In genomic region chr4:149517868-149518340, GRCm38 (mm10) we compare ENCODE assay signal across 8 mouse cellular contexts. TPM values are rescaled to one million over a fixed set of nuclear protein-coding genes. Genes with fewer than 3 reads are reported as not detected.
DNase-seq lines count a peak whose midpoint lies in the region; ATAC-seq and TF ChIP-seq lines count a peak whose summit lies in the region.

Gene Ctnnbip1, plus strand, starts transcription at chr4:149518236.

- peak; percentile 96 for DNase-seq in 3T3-L1 (ENCODE audit: low read depth, low spot score)
- DNase-seq in adrenal gland, postnatal 4 days (ENCODE audit: low spot score in 2 of 2): peak; percentile 90 to 95
- DNase-seq in embryonic facial prominence, embryonic 14.5 days (ENCODE audit: low spot score): peak; percentile 99
- DNase-seq in heart, adult 8-10 months (ENCODE audit: low spot score): peak; percentile 94
- DNase-seq in kidney, adult 9 months: peak; percentile 99
- DNase-seq in limb, embryonic 14.5 days (ENCODE audit: low spot score): peak; percentile 96
- DNase-seq in midbrain, postnatal 0 days (ENCODE audit: low spot score): peak; percentile 98
- DNase-seq in spleen, postnatal 14 days (ENCODE audit: low spot score in 2 of 2): peak; percentile 85 to 91

- ATAC-seq in embryonic facial prominence, embryonic 14.5 days (ENCODE audit: low read depth): peak; percentile 99
- peak; percentile 98 for ATAC-seq in limb, embryonic 14.5 days (ENCODE audit: low FRiP score, low read depth)
- ATAC-seq in midbrain, postnatal 0 days (ENCODE audit: low FRiP score): peak; percentile 97

- TF ChIP-seq POLR2A in limb, embryonic 14.5 days (IDR thresholded peaks at IDR 0.05; ENCODE audit: borderline replicate concordance, extremely low read depth, insufficient read depth, insufficient read length): 0 out of 2 replicates have a peak, but pooled peaks have one; percentile 41

- no peaks in the 10 kb centered on the region for H3K36me3 ChIP-seq in embryonic facial prominence, embryonic 14.5 days (ENCODE audit: control insufficient read depth, insufficient read depth, low read length)
- no peaks in the 10 kb centered on the region; the same call in 1 of the 2 replicates for H3K36me3 ChIP-seq in limb, embryonic 14.5 days (ENCODE audit: control insufficient read depth, insufficient read depth, low read length)
- no peaks in the 10 kb centered on the region for H3K36me3 ChIP-seq in midbrain, postnatal 0 days (ENCODE audit: insufficient read depth, low read length)

- peak within 1 kb of the TSS; percentile 63 for H3K27ac ChIP-seq in embryonic facial prominence, embryonic 14.5 days (replicated peaks; ENCODE audit: low read depth, low read length)
- H3K27ac ChIP-seq in limb, embryonic 14.5 days (replicated peaks; ENCODE audit: low read depth, low read length): peak within 1 kb of the TSS; percentile 78
- H3K27ac ChIP-seq in midbrain, postnatal 0 days (ENCODE audit: low read depth, low read length): peak within 1 kb of the TSS; percentile 65

- peaks cover 7% of the 10 kb centered on the region; the same call in 1 of the 2 replicates for H3K4me1 ChIP-seq in embryonic facial prominence, embryonic 14.5 days (ENCODE audit: control insufficient read depth, insufficient read depth, low read length)
- peaks cover 9% of the 10 kb centered on the region for H3K4me1 ChIP-seq in limb, embryonic 14.5 days (ENCODE audit: control insufficient read depth, insufficient read depth, low read length)
- H3K4me1 ChIP-seq in midbrain, postnatal 0 days (ENCODE audit: insufficient read depth, low read length): peaks cover 10% of the 10 kb centered on the region; the same call in 1 of the 2 replicates

- peak within 1 kb of the TSS; percentile 95 for H3K9ac ChIP-seq in embryonic facial prominence, embryonic 14.5 days (ENCODE audit: low read depth, low read length)
- H3K9ac ChIP-seq in limb, embryonic 14.5 days (ENCODE audit: low read depth, low read length, severe bottlenecking): peak within 1 kb of the TSS; percentile 92
- peak within 1 kb of the TSS; percentile 86 for H3K9ac ChIP-seq in midbrain, postnatal 0 days (replicated peaks; ENCODE audit: low read length, poor library complexity, severe bottlenecking)

- 0% methylated on average over 22 of the region's 46 CpGs for WGBS in embryonic facial prominence, embryonic 14.5 days
- WGBS in limb, embryonic 14.5 days: 0% methylated on average over 30 of the region's 46 CpGs
- under 1% methylated on average over 40 of the region's 46 CpGs for WGBS in midbrain, postnatal 0 days

- peak within 1 kb of the TSS; percentile 95 for H3K4me2 ChIP-seq in embryonic facial prominence, embryonic 14.5 days (ENCODE audit: low read depth, low read length)
- peak within 1 kb of the TSS; percentile 93 for H3K4me2 ChIP-seq in limb, embryonic 14.5 days (replicated peaks; ENCODE audit: low read depth, low read length, severe bottlenecking)
- H3K4me2 ChIP-seq in midbrain, postnatal 0 days (ENCODE audit: low read depth, low read length, poor library complexity, severe bottlenecking): peak within 1 kb of the TSS; percentile 70

- H3K9me3 ChIP-seq in embryonic facial prominence, embryonic 14.5 days (ENCODE audit: control insufficient read depth, low read length): no peaks in the 10 kb centered on the region
- H3K9me3 ChIP-seq in limb, embryonic 14.5 days (ENCODE audit: control insufficient read depth, low read length): no peaks in the 10 kb centered on the region
- no peaks in the 10 kb centered on the region for H3K9me3 ChIP-seq in midbrain, postnatal 0 days (ENCODE audit: low read length)

- H3K27me3 ChIP-seq in embryonic facial prominence, embryonic 14.5 days (replicated peaks; ENCODE audit: control insufficient read depth, insufficient read depth, low read length): no peaks in the 10 kb centered on the region
- H3K27me3 ChIP-seq in limb, embryonic 14.5 days (ENCODE audit: control insufficient read depth, insufficient read depth, low read length): no peaks in the 10 kb centered on the region
- no peaks in the 10 kb centered on the region for H3K27me3 ChIP-seq in midbrain, postnatal 0 days (ENCODE audit: insufficient read depth, low read length)

- no peak for TF ChIP-seq CTCF in midbrain, postnatal 0 days (IDR thresholded peaks at IDR 0.05)

- H3K4me3 ChIP-seq in embryonic facial prominence, embryonic 14.5 days (ENCODE audit: low read depth, low read length): peak within 1 kb of the TSS; percentile 87
- peak within 1 kb of the TSS; percentile 79 for H3K4me3 ChIP-seq in limb, embryonic 14.5 days (replicated peaks; ENCODE audit: low read length)
- H3K4me3 ChIP-seq in midbrain, postnatal 0 days (ENCODE audit: low read depth, low read length): peak within 1 kb of the TSS; percentile 92

RNA-seq across cellular contexts. Expression of gene Ctnnbip1, which starts in this region (rescaled TPM):
- 10 to 100 TPM; 44.7 to 44.8 TPM for total RNA-seq in adrenal gland, postnatal 4 days (2021)
- 68.7 and 81.8 TPM in 2 replicates for polyA plus RNA-seq in embryonic facial prominence, embryonic 14.5 days (2014; fragmentation: Nextera tagmentation; extraction: Ambion mirVana)
- 10 to 100 TPM; 16.0 to 23.2 (median 20.5) TPM for total RNA-seq in heart, adult 8-10 months (2022)
- 39.3 and 43.5 TPM in 2 replicates for polyA plus RNA-seq in limb, embryonic 14.5 days (2012; rRNA removed)
- 73.6 and 75.0 TPM in 2 replicates for polyA plus RNA-seq in limb, embryonic 14.5 days (2014; fragmentation: Nextera tagmentation; extraction: Ambion mirVana)
- total RNA-seq in midbrain, postnatal 0 days (2014; rRNA removed): 105 and 109 TPM in 2 replicates
- 116 and 117 TPM in 2 replicates for polyA plus RNA-seq in midbrain, postnatal 0 days (2015; fragmentation: Nextera tagmentation; extraction: Ambion mirVana)

Comparison
In these comparisons a context has a peak if more than half of its experiments do, and no peak if none do; other contexts are left out.
1. Peak in every context shown above with its lines: DNase-seq, ATAC-seq, H3K4me3 ChIP-seq and H3K27ac ChIP-seq.